Mouse (Mus musculus) embryonic facial prominence, embryonic 11.5 days (tissue): ENCODE measurements at regions not wholly inside any gene's neighbourhood (a gene's known extent, or its start where the extent isn't known, plus 50 kb on each side); places are given as distances from the start of the nearest gene placed in this dataset.

Source experiments
- ATAC-seq: fragments of 200-750 bp; cut with Nextera tagmentation; replicated peaks from 2 replicates; pipeline ENCODE4 v1.8.0; 2017; ENCODE audit warnings: low read depth; ENCODE audit not compliant: insufficient number of reproducible peaks, low FRiP score, low TSS enrichment
- DNase-seq: peaks from one replicate; pipeline ENCODE4 v3.0.0-alpha.2; 2015; ENCODE audit warnings: low spot score
- H3K27ac ChIP-seq: fragments of 300-500 bp; sonication (generic); replicated peaks from 2 replicates; pipeline ENCODE4 v1.5.1; 2014; ENCODE audit warnings: mild to moderate bottlenecking, low read depth, low read length, control low read depth
- H3K27me3 ChIP-seq: fragments of 300-500 bp; sonication (generic); 2 replicates; pipeline ENCODE4 v1.6.1; 2014; ENCODE audit warnings: mild to moderate bottlenecking, low read length, moderate library complexity, mixed read lengths; ENCODE audit not compliant: control insufficient read depth, insufficient read depth
- H3K36me3 ChIP-seq: fragments of 300-500 bp; sonication (generic); replicated peaks from 2 replicates; pipeline ENCODE4 v1.6.1; 2014; ENCODE audit warnings: low read depth, mild to moderate bottlenecking, low read length, moderate library complexity, mixed read lengths; ENCODE audit not compliant: control insufficient read depth, insufficient read depth
- H3K4me1 ChIP-seq: fragments of 300-500 bp; sonication (generic); 2 replicates; pipeline ENCODE4 v1.6.1; 2014; ENCODE audit warnings: low read length, mixed read lengths; ENCODE audit not compliant: control insufficient read depth, insufficient read depth
- H3K4me2 ChIP-seq: fragments of 300-500 bp; sonication (generic); 2 replicates; pipeline ENCODE4 v1.6.1; 2014; ENCODE audit warnings: low read depth, mild to moderate bottlenecking, control low read depth, low read length, moderate library complexity
- H3K4me3 ChIP-seq: fragments of 300-500 bp; sonication (generic); 2 replicates; pipeline ENCODE4 v1.5.1; 2014; ENCODE audit warnings: low read depth, low read length, control low read depth
- H3K9ac ChIP-seq: fragments of 300-500 bp; sonication (generic); replicated peaks from 2 replicates; pipeline ENCODE4 v1.6.1; 2014; ENCODE audit warnings: mild to moderate bottlenecking, control low read depth, low read length
- H3K9me3 ChIP-seq: fragments of 300-500 bp; sonication (generic); replicated peaks from 2 replicates; pipeline ENCODE4 v1.6.1; 2016; ENCODE audit warnings: mild to moderate bottlenecking, low read length, inconsistent platforms, mixed read lengths; ENCODE audit not compliant: control insufficient read depth
- WGBS: fragments of 180-500 bp; shearing (Covaris S2); extraction: QIAGEN DNeasy Blood & Tissue Kit; methylation state at CpG from one replicate; pipeline ENCODE4 v1.1.7; 2014; 5-methylcytosine and 5-hydroxymethylcytosine counted together

GRCm38 (mm10) chr3:149300002-149300401, 309.6 kb upstream of the Adgrl2 start:
- Histone ChIP-seq H3K9ac (no peak overlapping the region), H3K4me2 (no peak overlapping the region), H3K4me1 (no peaks in the 10 kb centered on the region; the same call in 1 of the 2 replicates), H3K27me3 (no peaks in the 10 kb centered on the region), H3K4me3 (no peak overlapping the region), H3K27ac (no peak overlapping the region), H3K9me3 (no peaks in the 10 kb centered on the region), H3K36me3 (no peaks in the 10 kb centered on the region)
- ATAC-seq = no peak
- WGBS = 90% methylated on average over 4 of the region's 4 CpGs
- no peak for DNase-seq

GRCm38 (mm10) chr3:149296419-149296962, 306.1 kb upstream of the Adgrl2 start:
- Histone ChIP-seq H3K9ac (no peak overlapping the region), H3K4me1 (no peaks in the 10 kb centered on the region; the same call in 1 of the 2 replicates), H3K27ac (no peak overlapping the region), H3K4me2 (no peak overlapping the region), H3K27me3 (no peaks in the 10 kb centered on the region), H3K36me3 (no peaks in the 10 kb centered on the region), H3K4me3 (no peak overlapping the region), H3K9me3 (no peaks in the 10 kb centered on the region)
- ATAC-seq (no peak), DNase-seq (no peak)
- WGBS = 35% methylated on average over 10 of the region's 10 CpGs

GRCm38 (mm10) chr3:149295942-149296341, 305.6 kb upstream of the Adgrl2 start:
- H3K4me2 ChIP-seq = no peak overlapping the region
- H3K27me3 ChIP-seq = no peaks in the 10 kb centered on the region
- no peaks in the 10 kb centered on the region for H3K36me3 ChIP-seq
- peak overlapping the region; percentile 56 for H3K27ac ChIP-seq
- no peak overlapping the region for H3K4me3 ChIP-seq
- no peak for ATAC-seq
- no peak overlapping the region for H3K9ac ChIP-seq
- 15% methylated on average over 6 of the region's 7 CpGs for WGBS
- no peaks in the 10 kb centered on the region; the same call in 1 of the 2 replicates for H3K4me1 ChIP-seq
- no peaks in the 10 kb centered on the region for H3K9me3 ChIP-seq
- peak; percentile 49 for DNase-seq

- Histone ChIP-seq H3K4me2 (no peak overlapping the region), H3K36me3 (no peaks in the 10 kb centered on the region), H3K27ac (no peak overlapping the region), H3K9ac (no peak overlapping the region), H3K9me3 (no peaks in the 10 kb centered on the region), H3K4me3 (no peak overlapping the region), H3K4me1 (no peaks in the 10 kb centered on the region; the same call in 1 of the 2 replicates), H3K27me3 (no peaks in the 10 kb centered on the region)
- DNase-seq = no peak
- ATAC-seq = peak; percentile 78
- WGBS = 59% methylated on average over 10 of the region's 10 CpGs
These were observed 305.0 kb upstream of the Adgrl2 start for GRCm38 (mm10) chr3:149295257-149295831.

GRCm38 (mm10) chr3:149294445-149294844, 304.1 kb upstream of the Adgrl2 start:
- no peaks in the 10 kb centered on the region for H3K36me3 ChIP-seq
- no peak overlapping the region for H3K4me3 ChIP-seq
- H3K27me3 ChIP-seq = no peaks in the 10 kb centered on the region
- DNase-seq = no peak
- no peak overlapping the region for H3K27ac ChIP-seq
- no peaks in the 10 kb centered on the region for H3K9me3 ChIP-seq
- H3K4me2 ChIP-seq = no peak overlapping the region
- no peak for ATAC-seq
- H3K9ac ChIP-seq = no peak overlapping the region
- WGBS = 66% methylated on average over 4 of the region's 4 CpGs
- H3K4me1 ChIP-seq = no peaks in the 10 kb centered on the region; the same call in 1 of the 2 replicates

- 60% methylated on average over 3 of the region's 3 CpGs for WGBS
- H3K9me3 ChIP-seq = no peaks in the 10 kb centered on the region
- no peak overlapping the region for H3K4me2 ChIP-seq
- no peaks in the 10 kb centered on the region for H3K27me3 ChIP-seq
- no peaks in the 10 kb centered on the region for H3K36me3 ChIP-seq
- ATAC-seq (no peak), DNase-seq (no peak)
- H3K4me3 ChIP-seq = no peak overlapping the region
- H3K27ac ChIP-seq = no peak overlapping the region
- no peak overlapping the region for H3K9ac ChIP-seq
- no peaks in the 10 kb centered on the region; the same call in 1 of the 2 replicates for H3K4me1 ChIP-seq
These were observed 302.1 kb upstream of the Adgrl2 start for GRCm38 (mm10) chr3:149292459-149292858.

GRCm38 (mm10) chr3:149291473-149291872, 301.1 kb upstream of the Adgrl2 start:
- ATAC-seq (no peak), DNase-seq (no peak)
- 56% methylated on average over 7 of the region's 7 CpGs for WGBS
- H3K9me3 ChIP-seq = no peaks in the 10 kb centered on the region
- H3K4me2 ChIP-seq = no peak overlapping the region
- no peak overlapping the region for H3K4me3 ChIP-seq
- H3K27ac ChIP-seq = no peak overlapping the region
- H3K9ac ChIP-seq = no peak overlapping the region
- no peaks in the 10 kb centered on the region for H3K27me3 ChIP-seq
- H3K4me1 ChIP-seq = no peaks in the 10 kb centered on the region; the same call in 1 of the 2 replicates
- no peaks in the 10 kb centered on the region for H3K36me3 ChIP-seq

GRCm38 (mm10) chr3:149290228-149290627, 299.9 kb upstream of the Adgrl2 start:
- H3K27ac ChIP-seq = no peak overlapping the region
- WGBS = 79% methylated on average over 8 of the region's 8 CpGs
- DNase-seq (no peak), ATAC-seq (no peak)
- no peak overlapping the region for H3K4me2 ChIP-seq
- H3K27me3 ChIP-seq = no peaks in the 10 kb centered on the region
- no peaks in the 10 kb centered on the region for H3K9me3 ChIP-seq
- no peaks in the 10 kb centered on the region for H3K36me3 ChIP-seq
- no peaks in the 10 kb centered on the region for H3K4me1 ChIP-seq
- H3K9ac ChIP-seq = no peak overlapping the region
- no peak overlapping the region for H3K4me3 ChIP-seq
